Mouse (Mus musculus): ENCODE data around the gene Msi2. TPM values are rescaled to one million over a fixed set of nuclear protein-coding genes. Genes with fewer than 3 reads are reported as not detected.

The Msi2 gene
- polyA plus RNA-seq (2014; fragmentation: Nextera tagmentation; extraction: Ambion mirVana): 17.5 and 17.9 TPM in 2 replicates

- H3K9me3 ChIP-seq (ENCODE audit: control insufficient read depth, low read depth, low read length): no peaks in the 10 kb centered on the region
- under 1% methylated on average over 29 of the region's 84 CpGs for WGBS
- peak within 1 kb of the TSS; percentile 90 for H3K4me2 ChIP-seq (replicated peaks; ENCODE audit: low read depth, low read length)
- H3K27ac ChIP-seq (ENCODE audit: low read length): peak within 1 kb of the TSS; percentile 86
- H3K4me1 ChIP-seq (ENCODE audit: control insufficient read depth, insufficient read depth, low read length): peaks cover 23% of the 10 kb centered on the region; the same call in 1 of the 2 replicates
- H3K9ac ChIP-seq (replicated peaks; ENCODE audit: low read depth, low read length): peak within 1 kb of the TSS; percentile 96
- no peaks in the 10 kb centered on the region for H3K36me3 ChIP-seq (ENCODE audit: control insufficient read depth, insufficient read depth, low read length)
- peak; percentile 79 for ATAC-seq (ENCODE audit: insufficient number of reproducible peaks, insufficient read depth, low FRiP score, low read depth)
- peak within 1 kb of the TSS; percentile 93 for H3K4me3 ChIP-seq (ENCODE audit: low read depth, low read length)
- no peaks in the 10 kb centered on the region for H3K27me3 ChIP-seq (ENCODE audit: control insufficient read depth, insufficient read depth, low read length)
These were observed at the start of gene Msi2 for GRCm38 (mm10) chr11:88718050-88718765. Gene Msi2 (minus strand): TSS chr11:88718513.

GRCm38 (mm10) chr11:88765635-88766034, 47.3 kb upstream of the Msi2 start:
- Histone ChIP-seq H3K4me1 (ENCODE audit: control insufficient read depth, insufficient read depth, low read length) (no peaks in the 10 kb centered on the region), H3K9ac (replicated peaks; ENCODE audit: low read depth, low read length) (no peak overlapping the region), H3K9me3 (ENCODE audit: control insufficient read depth, low read depth, low read length) (no peaks in the 10 kb centered on the region), H3K27ac (ENCODE audit: low read length) (no peak overlapping the region), H3K27me3 (ENCODE audit: control insufficient read depth, insufficient read depth, low read length) (no peaks in the 10 kb centered on the region), H3K36me3 (ENCODE audit: control insufficient read depth, insufficient read depth, low read length) (no peaks in the 10 kb centered on the region), H3K4me2 (replicated peaks; ENCODE audit: low read depth, low read length) (no peak overlapping the region), H3K4me3 (ENCODE audit: low read depth, low read length) (no peak overlapping the region)
- no peak for ATAC-seq (ENCODE audit: insufficient number of reproducible peaks, insufficient read depth, low FRiP score, low read depth)
- WGBS: 45% methylated on average over 7 of the region's 7 CpGs

- no peak overlapping the region for H3K4me3 ChIP-seq (ENCODE audit: low read depth, low read length)
- H3K27me3 ChIP-seq (ENCODE audit: control insufficient read depth, insufficient read depth, low read length): no peaks in the 10 kb centered on the region
- WGBS: 89% methylated on average over 13 of the region's 13 CpGs
- H3K9me3 ChIP-seq (ENCODE audit: control insufficient read depth, low read depth, low read length): no peaks in the 10 kb centered on the region
- H3K4me1 ChIP-seq (ENCODE audit: control insufficient read depth, insufficient read depth, low read length): no peaks in the 10 kb centered on the region
- no peak overlapping the region for H3K27ac ChIP-seq (ENCODE audit: low read length)
- H3K36me3 ChIP-seq (ENCODE audit: control insufficient read depth, insufficient read depth, low read length): no peaks in the 10 kb centered on the region
- no peak for ATAC-seq (ENCODE audit: insufficient number of reproducible peaks, insufficient read depth, low FRiP score, low read depth)
- H3K4me2 ChIP-seq (replicated peaks; ENCODE audit: low read depth, low read length): no peak overlapping the region
- H3K9ac ChIP-seq (replicated peaks; ENCODE audit: low read depth, low read length): no peak overlapping the region
These were observed 45.1 kb upstream of the Msi2 start for GRCm38 (mm10) chr11:88763371-88763770.

- ATAC-seq (ENCODE audit: insufficient number of reproducible peaks, insufficient read depth, low FRiP score, low read depth): no peak
- Histone ChIP-seq H3K9me3 (ENCODE audit: control insufficient read depth, low read depth, low read length) (no peaks in the 10 kb centered on the region), H3K36me3 (ENCODE audit: control insufficient read depth, insufficient read depth, low read length) (no peaks in the 10 kb centered on the region), H3K4me3 (ENCODE audit: low read depth, low read length) (no peak overlapping the region), H3K4me1 (ENCODE audit: control insufficient read depth, insufficient read depth, low read length) (no peaks in the 10 kb centered on the region), H3K27me3 (ENCODE audit: control insufficient read depth, insufficient read depth, low read length) (no peaks in the 10 kb centered on the region), H3K27ac (ENCODE audit: low read length) (no peak overlapping the region), H3K4me2 (replicated peaks; ENCODE audit: low read depth, low read length) (no peak overlapping the region), H3K9ac (replicated peaks; ENCODE audit: low read depth, low read length) (no peak overlapping the region)
- WGBS: 95% methylated on average over 8 of the region's 8 CpGs
These were observed 41.2 kb upstream of the Msi2 start for GRCm38 (mm10) chr11:88759501-88759900.

GRCm38 (mm10) chr11:88758402-88758801, 40.1 kb upstream of the Msi2 start:
- Histone ChIP-seq H3K4me3 (ENCODE audit: low read depth, low read length) (no peak overlapping the region), H3K4me1 (ENCODE audit: control insufficient read depth, insufficient read depth, low read length) (no peaks in the 10 kb centered on the region), H3K9me3 (ENCODE audit: control insufficient read depth, low read depth, low read length) (no peaks in the 10 kb centered on the region), H3K36me3 (ENCODE audit: control insufficient read depth, insufficient read depth, low read length) (no peaks in the 10 kb centered on the region), H3K9ac (replicated peaks; ENCODE audit: low read depth, low read length) (no peak overlapping the region), H3K27me3 (ENCODE audit: control insufficient read depth, insufficient read depth, low read length) (no peaks in the 10 kb centered on the region), H3K27ac (ENCODE audit: low read length) (no peak overlapping the region), H3K4me2 (replicated peaks; ENCODE audit: low read depth, low read length) (no peak overlapping the region)
- WGBS: 46% methylated on average over 6 of the region's 6 CpGs
- no peak for ATAC-seq (ENCODE audit: insufficient number of reproducible peaks, insufficient read depth, low FRiP score, low read depth)

- Histone ChIP-seq H3K27ac (ENCODE audit: low read length) (no peak overlapping the region), H3K4me1 (ENCODE audit: control insufficient read depth, insufficient read depth, low read length) (no peaks in the 10 kb centered on the region), H3K27me3 (ENCODE audit: control insufficient read depth, insufficient read depth, low read length) (no peaks in the 10 kb centered on the region), H3K4me2 (replicated peaks; ENCODE audit: low read depth, low read length) (no peak overlapping the region), H3K36me3 (ENCODE audit: control insufficient read depth, insufficient read depth, low read length) (no peaks in the 10 kb centered on the region), H3K4me3 (ENCODE audit: low read depth, low read length) (no peak overlapping the region), H3K9ac (replicated peaks; ENCODE audit: low read depth, low read length) (no peak overlapping the region), H3K9me3 (ENCODE audit: control insufficient read depth, low read depth, low read length) (no peaks in the 10 kb centered on the region)
- no peak for ATAC-seq (ENCODE audit: insufficient number of reproducible peaks, insufficient read depth, low FRiP score, low read depth)
- 79% methylated on average over 12 of the region's 12 CpGs for WGBS
These were observed 27.0 kb upstream of the Msi2 start for GRCm38 (mm10) chr11:88745306-88745705.

GRCm38 (mm10) chr11:88739574-88740295, 21.4 kb upstream of the Msi2 start:
- H3K9ac ChIP-seq (replicated peaks; ENCODE audit: low read depth, low read length): no peak overlapping the region
- ATAC-seq (ENCODE audit: insufficient number of reproducible peaks, insufficient read depth, low FRiP score, low read depth): no peak
- H3K4me2 ChIP-seq (replicated peaks; ENCODE audit: low read depth, low read length): no peak overlapping the region
- H3K27me3 ChIP-seq (ENCODE audit: control insufficient read depth, insufficient read depth, low read length): no peaks in the 10 kb centered on the region; the same call in 1 of the 2 replicates
- H3K4me1 ChIP-seq (ENCODE audit: control insufficient read depth, insufficient read depth, low read length): no peaks in the 10 kb centered on the region
- H3K27ac ChIP-seq (ENCODE audit: low read length): no peak overlapping the region
- no peak overlapping the region for H3K4me3 ChIP-seq (ENCODE audit: low read depth, low read length)
- H3K9me3 ChIP-seq (ENCODE audit: control insufficient read depth, low read depth, low read length): no peaks in the 10 kb centered on the region
- WGBS: 89% methylated on average over 13 of the region's 13 CpGs
- no peaks in the 10 kb centered on the region for H3K36me3 ChIP-seq (ENCODE audit: control insufficient read depth, insufficient read depth, low read length)

- Histone ChIP-seq H3K4me1 (ENCODE audit: control insufficient read depth, insufficient read depth, low read length) (peaks cover 9% of the 10 kb centered on the region; the same call in 1 of the 2 replicates), H3K9ac (replicated peaks; ENCODE audit: low read depth, low read length) (no peak overlapping the region), H3K27ac (ENCODE audit: low read length) (no peak overlapping the region), H3K4me3 (ENCODE audit: low read depth, low read length) (no peak overlapping the region), H3K4me2 (replicated peaks; ENCODE audit: low read depth, low read length) (no peak overlapping the region), H3K9me3 (ENCODE audit: control insufficient read depth, low read depth, low read length) (no peaks in the 10 kb centered on the region), H3K27me3 (ENCODE audit: control insufficient read depth, insufficient read depth, low read length) (no peaks in the 10 kb centered on the region), H3K36me3 (ENCODE audit: control insufficient read depth, insufficient read depth, low read length) (no peaks in the 10 kb centered on the region)
- no peak for ATAC-seq (ENCODE audit: insufficient number of reproducible peaks, insufficient read depth, low FRiP score, low read depth)
- 65% methylated on average over 5 of the region's 5 CpGs for WGBS
These were observed 11.1 kb upstream of the Msi2 start for GRCm38 (mm10) chr11:88729363-88729762.

Data from stomach, embryonic 14.5 days (tissue).